Mouse (Mus musculus): ENCODE measurements around the gene Anapc15.

GRCm38 (mm10) chr7:101833352-101833751 lies 30.2 kb upstream of the Anapc15 start:
- no peak for TF ChIP-seq MAFK (IDR thresholded peaks at IDR 0.05; ENCODE audit: insufficient read depth, low read depth, low read length)
- no peak for TF ChIP-seq HCFC1 (IDR thresholded peaks at IDR 0.05; ENCODE audit: borderline replicate concordance, insufficient read depth, low read length)
- TF ChIP-seq ZC3H11A (IDR thresholded peaks at IDR 0.05; ENCODE audit: borderline replicate concordance, low read depth, low read length): no peak
- TF ChIP-seq CHD2 (IDR thresholded peaks at IDR 0.05; ENCODE audit: low read depth, low read length): no peak
